Mouse (Mus musculus) MEL (cell line): ENCODE measurements around the gene Epha3. TPM values are rescaled to one million over a fixed set of nuclear protein-coding genes. Genes with fewer than 3 reads are reported as not detected.

ENCODE experiments used
- DNase-seq: peaks from one replicate; pipeline ENCODE4 v3.0.0; 2011; ENCODE audit warnings: low read depth, low spot score
- H3K27ac ChIP-seq: 2 replicates; pipeline ENCODE4 v1.5.1; 2012; ENCODE audit warnings: low read depth, mild to moderate bottlenecking, control low read depth, low read length, moderate library complexity; ENCODE audit not compliant: control insufficient read depth
- H3K27me3 ChIP-seq, 2 experiments: fragments of 150-350 bp in 1 of 2; sonication (generic) in 1 of 2; 2 replicates each; pipeline ENCODE4 v1.6.1; 2012; ENCODE audit warnings: low read length in 2 of 2, mild to moderate bottlenecking in 2 of 2, improper control_type of control experiment in 1 of 2, moderate library complexity in 1 of 2; ENCODE audit not compliant: insufficient read depth in 2 of 2, control insufficient read depth in 1 of 2
- H3K36me3 ChIP-seq, 2 experiments: 2 replicates each; pipeline ENCODE4 v1.6.1; 2012 to 2014; ENCODE audit warnings: low read length in 2 of 2, improper control_type of control experiment in 1 of 2, inconsistent platforms in 1 of 2, mild to moderate bottlenecking in 1 of 2; ENCODE audit not compliant: insufficient read depth in 2 of 2, control insufficient read depth in 1 of 2
- H3K4me1 ChIP-seq, 2 experiments: fragments of 150-350 bp in 1 of 2; sonication (generic) in 1 of 2; 2 replicates each; pipeline ENCODE4 v1.6.1; 2012; ENCODE audit warnings: low read length in 2 of 2, improper control_type of control experiment in 1 of 2, mild to moderate bottlenecking in 1 of 2; ENCODE audit not compliant: insufficient read depth in 2 of 2, control insufficient read depth in 1 of 2
- H3K4me3 ChIP-seq, 2 experiments: fragments of 150-350 bp in 1 of 2; sonication (generic) in 1 of 2; 2 replicates each; pipeline ENCODE4 v1.5.1; 2012; ENCODE audit warnings: low read depth in 2 of 2, low read length in 2 of 2, mild to moderate bottlenecking in 2 of 2, moderate library complexity in 2 of 2, control low read depth in 1 of 2, improper control_type of control experiment in 1 of 2; ENCODE audit not compliant: control insufficient read depth in 1 of 2, insufficient read depth in 1 of 2
- H3K79me2 ChIP-seq: 2 replicates; pipeline ENCODE4 v1.6.1; 2012; ENCODE audit warnings: mild to moderate bottlenecking, low read length, moderate library complexity; ENCODE audit not compliant: control insufficient read depth, poor library complexity, insufficient read depth
- H3K9ac ChIP-seq: 2 replicates; pipeline ENCODE4 v1.6.1; 2012; ENCODE audit warnings: low read depth, mild to moderate bottlenecking, control low read depth, low read length, moderate library complexity; ENCODE audit not compliant: control insufficient read depth, poor library complexity, severe bottlenecking
- H3K9me3 ChIP-seq: fragments of 150-350 bp; sonication (generic); replicated peaks from 2 replicates; pipeline ENCODE4 v1.6.1; 2012; ENCODE audit warnings: mild to moderate bottlenecking, low read length, improper control_type of control experiment, moderate library complexity; ENCODE audit not compliant: insufficient read depth
- CHD1 ChIP-seq: IDR thresholded peaks from 2 replicates; pipeline ENCODE4 v1.6.1; 2012; ENCODE audit warnings: low read depth, mild to moderate bottlenecking, inconsistent platforms, low read length, improper control_type of control experiment
- EP300 ChIP-seq, 2 experiments: IDR thresholded peaks; 2 replicates each; pipeline ENCODE4 v1.6.1; 2011; ENCODE audit warnings: improper control_type of control experiment in 2 of 2, low read length in 2 of 2, low read depth in 1 of 2, mild to moderate bottlenecking in 1 of 2
- ETS1 ChIP-seq: IDR thresholded peaks from 2 replicates; pipeline ENCODE4 v1.6.1; 2012; ENCODE audit warnings: low read depth, mild to moderate bottlenecking, inconsistent platforms, low read length, improper control_type of control experiment, moderate library complexity
- GABPA ChIP-seq: IDR thresholded peaks from 2 replicates; pipeline ENCODE4 v1.6.1; 2012; ENCODE audit warnings: low read depth, mild to moderate bottlenecking, inconsistent platforms, low read length, improper control_type of control experiment, moderate library complexity
- GATA1 ChIP-seq: IDR thresholded peaks from 2 replicates; pipeline ENCODE4 v1.6.1; 2011; ENCODE audit warnings: low read depth, low read length, improper control_type of control experiment
- HCFC1 ChIP-seq: IDR thresholded peaks from 2 replicates; pipeline ENCODE4 v1.6.1; 2012; ENCODE audit warnings: low read depth, mild to moderate bottlenecking, inconsistent platforms, low read length, improper control_type of control experiment, moderate library complexity
- JUND ChIP-seq: IDR thresholded peaks from 2 replicates; pipeline ENCODE4 v1.6.1; 2011; ENCODE audit warnings: low read depth, mild to moderate bottlenecking, improper control_type of control experiment, low read length
- MAX ChIP-seq: IDR thresholded peaks from 2 replicates; pipeline ENCODE4 v1.6.1; 2011; ENCODE audit warnings: low read length, improper control_type of control experiment
- MAZ ChIP-seq: IDR thresholded peaks from 2 replicates; pipeline ENCODE4 v1.6.1; 2012; ENCODE audit warnings: low read depth, mild to moderate bottlenecking, inconsistent platforms, low read length, improper control_type of control experiment
- MEF2A ChIP-seq: IDR thresholded peaks from 2 replicates; pipeline ENCODE4 v1.6.1; 2014; ENCODE audit warnings: low read depth, mild to moderate bottlenecking, inconsistent platforms, low read length, improper control_type of control experiment; ENCODE audit not compliant: poor library complexity, insufficient replicate concordance, severe bottlenecking; ENCODE audit errors: extremely low read depth
- MXI1 ChIP-seq: IDR thresholded peaks from 2 replicates; pipeline ENCODE4 v1.6.1; 2011; ENCODE audit warnings: mild to moderate bottlenecking, low read depth, low read length, improper control_type of control experiment
- MYB ChIP-seq: IDR thresholded peaks from 2 replicates; pipeline ENCODE4 v1.6.1; 2011; ENCODE audit warnings: mild to moderate bottlenecking, low read depth, low read length, improper control_type of control experiment
- MYC ChIP-seq: IDR thresholded peaks from 2 replicates; pipeline ENCODE4 v1.6.1; 2011; ENCODE audit warnings: low read depth, mild to moderate bottlenecking, low read length, improper control_type of control experiment, moderate library complexity
- NELFE ChIP-seq: IDR thresholded peaks from 2 replicates; pipeline ENCODE4 v1.6.1; 2011; ENCODE audit warnings: low read depth, low read length, improper control_type of control experiment
- NRF1 ChIP-seq: IDR thresholded peaks from 2 replicates; pipeline ENCODE4 v1.6.1; 2014; ENCODE audit warnings: low read depth, mild to moderate bottlenecking, inconsistent platforms, low read length, improper control_type of control experiment, moderate library complexity; ENCODE audit not compliant: poor library complexity, insufficient read depth, severe bottlenecking
- RAD21 ChIP-seq: IDR thresholded peaks from 2 replicates; pipeline ENCODE4 v1.6.1; 2011; ENCODE audit warnings: mild to moderate bottlenecking, low read depth, low read length, improper control_type of control experiment
- SIN3A ChIP-seq: IDR thresholded peaks from 2 replicates; pipeline ENCODE4 v1.6.1; 2012; ENCODE audit warnings: low read length, improper control_type of control experiment, inconsistent platforms
- SMC3 ChIP-seq: IDR thresholded peaks from 2 replicates; pipeline ENCODE4 v1.6.1; 2011; ENCODE audit warnings: low read depth, low read length, improper control_type of control experiment
- TBP ChIP-seq: IDR thresholded peaks from 2 replicates; pipeline ENCODE4 v1.8.0; 2011; ENCODE audit warnings: low read depth, low read length, improper control_type of control experiment
- TCF12 ChIP-seq: IDR thresholded peaks from 2 replicates; pipeline ENCODE4 v1.6.1; 2014; ENCODE audit warnings: low read depth, mild to moderate bottlenecking, inconsistent platforms, low read length, improper control_type of control experiment, moderate library complexity
- USF1 ChIP-seq: IDR thresholded peaks from 2 replicates; pipeline ENCODE4 v1.6.1; 2014; ENCODE audit warnings: low read depth, mild to moderate bottlenecking, inconsistent platforms, low read length, improper control_type of control experiment, moderate library complexity
- ZC3H11A ChIP-seq: IDR thresholded peaks from 2 replicates; pipeline ENCODE4 v1.6.1; 2012; ENCODE audit warnings: low read depth, mild to moderate bottlenecking, inconsistent platforms, low read length, improper control_type of control experiment
- polyA plus RNA-seq, 2 experiments: library from polyadenylated mRNA; stranded (reverse) in 1 of 2; unstranded in 1 of 2; fragments of >175 nt in 1 of 2; fragments of >200 nt in 1 of 2; gene quantifications; 2 replicates each; pipeline versions ENCODE4 v1.2.1 to v1.2.4; 2012; ENCODE audit warnings: low replicate concordance in 2 of 2, low read depth in 1 of 2; ENCODE audit not compliant: insufficient read length in 2 of 2, insufficient read depth in 1 of 2, missing spikeins in 1 of 2
- total RNA-seq: library from RNA; depleted of rRNA; stranded (reverse); fragments of 300-350 nt; gene quantifications from 2 replicates; pipeline ENCODE4 v1.2.3, GENCODE M21; 2012

Gene Epha3
- total and polyA plus RNA-seq, 3 experiments: not detected

- Histone ChIP-seq H3K9me3 (no peaks in the 10 kb centered on the region), H3K79me2 (no peaks in the 10 kb centered on the region), H3K27me3 (no peaks in the 10 kb centered on the region), H3K4me3 (no peak overlapping the region), H3K9ac (no peak overlapping the region), H3K27ac (no peak overlapping the region)
- DNase-seq: no peak
- TF ChIP-seq MYB (no peak), NELFE (no peak), TBP (no peak), TCF12 (no peak), GABPA (no peak)
- TF ChIP-seq, all 39 proteins: peak for 0
- Histone ChIP-seq H3K4me1 (no peaks in the 10 kb centered on the region), H3K36me3 (no peaks in the 10 kb centered on the region; a peak in 1 of 4 replicates)
These were observed 205.5 kb downstream of the Epha3 start for GRCm38 (mm10) chr16:63658302-63658974.

GRCm38 (mm10) chr16:63657743-63658142, 206.2 kb downstream of the Epha3 start:
- no peaks in the 10 kb centered on the region for H3K4me1 ChIP-seq
- H3K36me3 ChIP-seq: no peaks in the 10 kb centered on the region; a peak in 1 of 4 replicates
- no peaks in the 10 kb centered on the region for H3K79me2 ChIP-seq
- no peak overlapping the region for H3K27ac ChIP-seq
- no peak overlapping the region for H3K4me3 ChIP-seq
- no peak overlapping the region for H3K9ac ChIP-seq
- no peaks in the 10 kb centered on the region for H3K27me3 ChIP-seq
- TF ChIP-seq CHD1 (no peak), ETS1 (no peak), HCFC1 (no peak), GABPA (no peak), MAZ (no peak), TBP (no peak), MYC (no peak), MXI1 (no peak), JUND (no peak), NRF1 (no peak), ZC3H11A (no peak), RAD21 (no peak), MEF2A (no peak), SIN3A (no peak), TCF12 (no peak), EP300 (IDR thresholded peaks at IDR 0.05; ENCODE audit: low read depth in 1 of 2, low read length in 2 of 2) (no peak), MAX (no peak), SMC3 (no peak), GATA1 (no peak), USF1 (no peak)
- no peak for DNase-seq
- H3K9me3 ChIP-seq: no peaks in the 10 kb centered on the region
